Mouse (Mus musculus): ENCODE results near the gene Tcl1b1.

DNA sequence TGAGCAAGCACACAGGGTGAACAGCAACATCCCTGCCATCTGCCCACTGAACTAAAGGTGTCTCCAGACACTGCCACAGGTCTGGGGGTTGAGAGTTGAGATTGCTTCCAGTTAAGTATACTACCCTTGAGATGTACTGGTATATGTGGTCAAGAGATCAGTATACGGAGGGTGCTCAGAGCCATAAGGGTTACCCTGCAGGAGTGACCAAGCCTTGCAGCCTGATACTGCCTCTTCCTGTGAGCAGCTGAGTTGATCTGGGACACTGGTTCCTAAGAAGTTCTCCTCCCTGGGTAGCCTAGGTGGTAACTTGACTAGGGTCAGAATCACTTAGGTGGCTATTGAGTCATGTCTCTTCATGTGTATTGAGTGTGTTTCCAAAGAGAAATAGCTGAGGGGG lies 49.0 kb downstream of the Tcl1b1 start:
- TF ChIP-seq POLR2A (IDR thresholded peaks at IDR 0.05; ENCODE audit: borderline replicate concordance, low read depth, low read length) (no peak), CTCF (IDR thresholded peaks at IDR 0.05; ENCODE audit: low read depth, low read length) (no peak)

Measured in bone marrow macrophage, adult 2 months (primary cell).